Mouse (Mus musculus): ENCODE data around the gene Taok3. TPM values are rescaled to one million over a fixed set of nuclear protein-coding genes. Genes with fewer than 3 reads are reported as not detected.

Taok3 gene
- polyA plus RNA-seq, 1 experiment, result 6.6 TPM

DNA sequence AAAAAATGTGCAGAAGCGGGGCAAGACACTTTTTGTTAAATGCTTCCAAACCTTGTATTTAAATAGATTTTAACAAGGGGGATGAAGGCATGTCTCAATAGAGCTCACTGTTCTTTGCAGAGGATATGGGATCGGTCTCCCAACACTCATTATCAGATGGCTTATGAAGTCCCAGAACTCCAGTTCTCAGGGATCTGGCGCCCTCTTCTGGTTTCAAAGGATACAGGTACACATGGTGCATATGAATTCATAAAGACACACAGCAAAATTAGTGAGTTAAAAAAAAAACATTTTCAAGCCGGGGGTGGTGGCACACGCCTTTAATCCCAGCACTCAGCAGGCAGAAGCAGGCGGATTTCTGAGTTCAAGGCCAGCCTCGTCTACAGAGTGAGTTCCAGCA is 6.6 kb upstream of the Taok3 start:
- Histone ChIP-seq H3K79me3 (ENCODE audit: low read depth) (peaks cover 12% of the 10 kb centered on the region), H3K36me3 (ENCODE audit: control insufficient read depth, insufficient read depth) (peaks cover 34% of the 10 kb centered on the region), H3K4me3 (ENCODE audit: insufficient read depth, poor library complexity, severe bottlenecking) (no peak overlapping the region), H3K79me2 (ENCODE audit: control insufficient read depth, insufficient read depth) (peaks cover 40% of the 10 kb centered on the region), H3K27me3 (ENCODE audit: control insufficient read depth, insufficient read depth, insufficient read length) (no peaks in the 10 kb centered on the region), H3ac (ENCODE audit: control insufficient read depth, insufficient read length, low read depth) (no peak overlapping the region)
- TF ChIP-seq MYOG (IDR thresholded peaks at IDR 0.05; ENCODE audit: control insufficient read depth, extremely low read depth, insufficient read length) (no peak), CEBPB (IDR thresholded peaks at IDR 0.05; ENCODE audit: low read depth) (no peak), FOSL1 (IDR thresholded peaks at IDR 0.05; ENCODE audit: insufficient read depth, low read length, poor library complexity, severe bottlenecking) (no peak), MYOD1 (IDR thresholded peaks at IDR 0.05; ENCODE audit: control insufficient read depth, insufficient read length, low read depth) (no peak)

DNA sequence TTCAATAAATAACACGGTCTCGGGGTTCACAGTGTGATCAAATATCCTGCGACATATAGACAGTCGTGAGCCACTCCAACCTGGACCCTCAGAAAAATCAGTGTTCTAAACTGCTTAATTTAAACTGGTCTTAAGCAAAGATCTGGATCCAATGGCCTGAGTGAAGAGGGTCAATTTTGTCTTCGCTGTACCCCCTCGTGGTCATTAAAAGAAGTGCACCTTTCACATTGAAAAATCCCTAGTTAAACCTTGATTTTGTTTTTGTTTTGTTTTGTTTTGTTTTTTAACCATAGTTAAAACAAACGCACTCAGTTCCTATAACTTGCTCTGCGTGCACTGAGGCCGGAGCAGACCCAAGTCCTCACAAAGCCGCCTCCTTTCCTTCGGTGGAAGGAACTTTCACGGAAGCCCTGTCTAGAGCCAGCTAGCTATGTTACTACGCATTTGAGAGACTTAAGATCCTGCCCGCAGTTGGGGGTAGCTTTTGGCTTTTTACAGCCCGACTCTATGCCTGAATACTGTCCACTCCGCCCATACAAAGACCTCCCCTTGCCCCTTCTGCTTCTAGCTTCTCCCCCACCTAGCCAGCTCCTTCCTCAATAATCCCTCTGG is 5.2 kb upstream of the Taok3 start:
- Histone ChIP-seq H3K36me3 (ENCODE audit: control insufficient read depth, insufficient read depth) (peaks cover 26% of the 10 kb centered on the region), H3K4me3 (ENCODE audit: insufficient read depth, poor library complexity, severe bottlenecking) (peak overlapping the region; percentile 84), H3K27me3 (ENCODE audit: control insufficient read depth, insufficient read depth, insufficient read length) (no peaks in the 10 kb centered on the region), H3K79me3 (ENCODE audit: low read depth) (peaks cover 12% of the 10 kb centered on the region), H3K79me2 (ENCODE audit: control insufficient read depth, insufficient read depth) (peaks cover 40% of the 10 kb centered on the region), H3ac (ENCODE audit: control insufficient read depth, insufficient read length, low read depth) (peak overlapping the region; percentile 84)
- TF ChIP-seq CEBPB (IDR thresholded peaks at IDR 0.05; ENCODE audit: low read depth) (no peak), MYOG (IDR thresholded peaks at IDR 0.05; ENCODE audit: control insufficient read depth, extremely low read depth, insufficient read length) (no peak), FOSL1 (IDR thresholded peaks at IDR 0.05; ENCODE audit: insufficient read depth, low read length, poor library complexity, severe bottlenecking) (no peak), USF1 (IDR thresholded peaks at IDR 0.05; ENCODE audit: low read depth) (no peak), MYOD1 (IDR thresholded peaks at IDR 0.05; ENCODE audit: control insufficient read depth, insufficient read length, low read depth) (no peak), MAX (IDR thresholded peaks at IDR 0.05) (no peak), CTCF (IDR thresholded peaks at IDR 0.05; ENCODE audit: control insufficient read depth, insufficient read depth, insufficient read length) (no peak)

DNA sequence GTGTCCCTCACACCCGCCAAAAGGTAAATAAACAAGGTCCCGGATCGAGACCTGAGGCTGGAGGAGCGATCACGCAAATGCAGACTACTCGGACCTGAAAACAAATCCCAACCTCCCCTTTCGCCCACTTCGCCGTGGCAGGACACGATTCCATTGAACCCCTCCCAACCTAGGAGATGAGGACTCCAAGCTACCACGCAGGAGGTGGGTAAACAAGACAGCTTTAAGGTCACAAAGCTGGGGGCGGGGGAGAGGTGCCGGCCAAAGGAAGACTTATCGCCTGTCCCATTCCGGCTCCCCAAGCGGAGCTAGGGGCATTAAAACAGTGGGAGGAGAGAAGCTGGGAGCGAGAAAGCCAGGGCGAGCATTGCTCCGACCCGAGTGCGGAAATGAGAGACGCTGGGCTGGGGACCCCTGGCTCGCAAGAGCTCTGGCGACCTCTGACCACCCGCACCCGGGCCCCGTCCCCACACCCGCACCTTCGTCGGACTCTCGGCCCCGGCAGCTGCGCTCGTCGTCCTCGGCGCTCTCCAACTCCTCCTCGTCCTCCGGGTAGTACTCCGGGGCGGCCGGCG is 4.6 kb upstream of the Taok3 start:
- Histone ChIP-seq H3K27me3 (ENCODE audit: control insufficient read depth, insufficient read depth, insufficient read length) (no peaks in the 10 kb centered on the region), H3ac (ENCODE audit: control insufficient read depth, insufficient read length, low read depth) (peak overlapping the region; percentile 84), H3K79me2 (ENCODE audit: control insufficient read depth, insufficient read depth) (peaks cover 42% of the 10 kb centered on the region), H3K4me3 (ENCODE audit: insufficient read depth, poor library complexity, severe bottlenecking) (peak overlapping the region; percentile 84), H3K79me3 (ENCODE audit: low read depth) (peaks cover 12% of the 10 kb centered on the region), H3K36me3 (ENCODE audit: control insufficient read depth, insufficient read depth) (peaks cover 26% of the 10 kb centered on the region)
- no peak for TF ChIP-seq USF1 (IDR thresholded peaks at IDR 0.05; ENCODE audit: low read depth)
- no peak for TF ChIP-seq MAX (IDR thresholded peaks at IDR 0.05)
- no peak for TF ChIP-seq MYOD1 (IDR thresholded peaks at IDR 0.05; ENCODE audit: control insufficient read depth, insufficient read length, low read depth)
- TF ChIP-seq CTCF (IDR thresholded peaks at IDR 0.05; ENCODE audit: control insufficient read depth, insufficient read depth, insufficient read length), result no peak
- no peak for TF ChIP-seq FOSL1 (IDR thresholded peaks at IDR 0.05; ENCODE audit: insufficient read depth, low read length, poor library complexity, severe bottlenecking)

DNA sequence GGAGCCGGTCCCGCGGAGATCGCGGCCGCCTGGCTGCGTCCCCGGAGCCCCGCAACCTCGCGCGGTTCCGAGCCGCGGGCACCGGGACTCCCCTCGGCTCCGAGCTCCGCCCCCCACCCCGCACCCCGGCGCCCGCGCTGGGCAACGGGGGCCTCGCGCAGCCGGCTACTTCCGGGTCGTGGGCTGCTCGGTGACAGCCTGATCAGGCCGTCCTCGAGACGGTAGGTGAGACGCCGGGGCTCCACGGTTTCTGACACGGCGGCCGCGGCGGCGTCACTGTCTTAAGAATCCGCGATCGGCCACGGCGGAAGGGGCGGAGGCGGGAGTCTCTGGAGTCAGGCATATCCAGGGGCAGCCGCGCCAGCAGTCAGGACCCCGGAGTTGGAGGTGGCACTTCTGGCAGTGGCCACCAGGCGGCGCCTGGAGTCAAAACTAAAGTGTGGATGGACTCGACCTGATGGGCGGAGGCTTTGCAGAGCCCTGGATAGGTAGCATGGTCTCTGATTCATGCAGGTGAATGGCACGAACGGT is 4.0 kb upstream of the Taok3 start, which contains the start of gene Suds3:
TSS of gene Suds3 (minus strand) at position 278 of the 531 bp plus-strand sequence.
- Histone ChIP-seq H3ac (ENCODE audit: control insufficient read depth, insufficient read length, low read depth) (peak within 1 kb of the TSS; percentile 84), H3K27me3 (ENCODE audit: control insufficient read depth, insufficient read depth, insufficient read length) (no peaks in the 10 kb centered on the region), H3K79me2 (ENCODE audit: control insufficient read depth, insufficient read depth) (peaks cover 49% of the 10 kb centered on the region), H3K36me3 (ENCODE audit: control insufficient read depth, insufficient read depth) (peaks cover 26% of the 10 kb centered on the region), H3K79me3 (ENCODE audit: low read depth) (peaks cover 14% of the 10 kb centered on the region), H3K4me3 (ENCODE audit: insufficient read depth, poor library complexity, severe bottlenecking) (peak within 1 kb of the TSS; percentile 84)
- no peak for TF ChIP-seq MYOG (IDR thresholded peaks at IDR 0.05; ENCODE audit: control insufficient read depth, extremely low read depth, insufficient read length)
- peak; percentile 95 for TF ChIP-seq CTCF (IDR thresholded peaks at IDR 0.05; ENCODE audit: control insufficient read depth, insufficient read depth, insufficient read length)
- peak; percentile 97 for TF ChIP-seq MAX (IDR thresholded peaks at IDR 0.05)

DNA sequence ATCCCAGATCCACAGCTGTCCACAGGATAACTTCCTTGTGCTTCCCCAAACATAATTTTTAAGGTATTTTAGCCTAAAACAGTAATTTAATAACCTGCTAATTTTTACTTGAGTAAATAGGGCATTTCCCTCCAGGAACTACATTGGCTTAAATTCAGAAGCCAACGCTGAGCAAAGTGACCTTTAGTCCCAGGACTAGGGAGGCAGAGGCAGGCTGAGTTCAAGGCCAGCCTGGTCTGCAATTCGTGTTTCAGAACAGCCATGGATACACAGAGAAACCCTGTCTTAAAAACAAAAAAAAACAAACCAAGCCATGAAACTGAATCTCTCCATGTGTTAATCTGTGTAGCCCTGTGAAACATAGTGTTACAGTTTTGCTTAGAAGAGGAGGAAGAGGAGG is 3.3 kb upstream of the Taok3 start:
- TF ChIP-seq MYOG (IDR thresholded peaks at IDR 0.05; ENCODE audit: control insufficient read depth, extremely low read depth, insufficient read length) (no peak), CTCF (IDR thresholded peaks at IDR 0.05; ENCODE audit: control insufficient read depth, insufficient read depth, insufficient read length) (no peak), FOSL1 (IDR thresholded peaks at IDR 0.05; ENCODE audit: insufficient read depth, low read length, poor library complexity, severe bottlenecking) (no peak), USF1 (IDR thresholded peaks at IDR 0.05; ENCODE audit: low read depth) (no peak), MYOD1 (IDR thresholded peaks at IDR 0.05; ENCODE audit: control insufficient read depth, insufficient read length, low read depth) (no peak), MAX (IDR thresholded peaks at IDR 0.05) (no peak), CEBPB (IDR thresholded peaks at IDR 0.05; ENCODE audit: low read depth) (no peak)
- Histone ChIP-seq H3K36me3 (ENCODE audit: control insufficient read depth, insufficient read depth) (peaks cover 22% of the 10 kb centered on the region), H3ac (ENCODE audit: control insufficient read depth, insufficient read length, low read depth) (no peak overlapping the region), H3K27me3 (ENCODE audit: control insufficient read depth, insufficient read depth, insufficient read length) (no peaks in the 10 kb centered on the region), H3K4me3 (ENCODE audit: insufficient read depth, poor library complexity, severe bottlenecking) (no peak overlapping the region), H3K79me3 (ENCODE audit: low read depth) (peaks cover 14% of the 10 kb centered on the region), H3K79me2 (ENCODE audit: control insufficient read depth, insufficient read depth) (peaks cover 46% of the 10 kb centered on the region)

DNA sequence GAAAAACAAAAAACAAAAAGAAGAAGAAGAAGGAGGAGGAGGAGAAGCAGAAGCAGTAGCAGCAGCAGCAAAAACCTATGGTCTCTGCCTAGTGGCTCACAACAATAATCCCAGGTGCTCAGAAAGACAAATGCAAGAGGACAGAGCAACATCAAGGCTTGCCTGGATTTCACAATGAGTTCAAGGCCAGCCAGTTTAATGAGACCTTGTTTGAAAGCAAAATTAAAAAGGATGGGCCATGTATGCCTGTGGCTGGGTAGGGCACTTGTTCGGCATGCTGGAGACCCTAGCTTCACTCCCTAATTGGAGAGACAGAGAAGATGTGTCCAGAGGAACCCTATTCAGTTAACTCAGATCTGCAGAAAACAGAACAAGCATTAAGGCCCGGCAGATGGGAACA is 2.7 kb upstream of the Taok3 start:
- no peak overlapping the region for H3K4me3 ChIP-seq (ENCODE audit: insufficient read depth, poor library complexity, severe bottlenecking)
- no peaks in the 10 kb centered on the region for H3K27me3 ChIP-seq (ENCODE audit: control insufficient read depth, insufficient read depth, insufficient read length)
- H3K36me3 ChIP-seq (ENCODE audit: control insufficient read depth, insufficient read depth), result peaks cover 17% of the 10 kb centered on the region
- no peak overlapping the region for H3ac ChIP-seq (ENCODE audit: control insufficient read depth, insufficient read length, low read depth)
- TF ChIP-seq CEBPB (IDR thresholded peaks at IDR 0.05; ENCODE audit: low read depth) (no peak), MAX (IDR thresholded peaks at IDR 0.05) (no peak), USF1 (IDR thresholded peaks at IDR 0.05; ENCODE audit: low read depth) (no peak), FOSL1 (IDR thresholded peaks at IDR 0.05; ENCODE audit: insufficient read depth, low read length, poor library complexity, severe bottlenecking) (no peak), MYOG (IDR thresholded peaks at IDR 0.05; ENCODE audit: control insufficient read depth, extremely low read depth, insufficient read length) (no peak), MYOD1 (IDR thresholded peaks at IDR 0.05; ENCODE audit: control insufficient read depth, insufficient read length, low read depth) (no peak), CTCF (IDR thresholded peaks at IDR 0.05; ENCODE audit: control insufficient read depth, insufficient read depth, insufficient read length) (no peak)
- H3K79me3 ChIP-seq (ENCODE audit: low read depth), result peaks cover 14% of the 10 kb centered on the region
- peaks cover 44% of the 10 kb centered on the region for H3K79me2 ChIP-seq (ENCODE audit: control insufficient read depth, insufficient read depth)
